Mouse (Mus musculus): ENCODE results near the gene Sim2. TPM values are rescaled to one million over a fixed set of nuclear protein-coding genes. Genes with fewer than 3 reads are reported as not detected.

Sim2 gene
- not detected in 2 replicates for polyA plus RNA-seq (2015; fragmentation: Nextera tagmentation; extraction: Ambion mirVana)

DNA sequence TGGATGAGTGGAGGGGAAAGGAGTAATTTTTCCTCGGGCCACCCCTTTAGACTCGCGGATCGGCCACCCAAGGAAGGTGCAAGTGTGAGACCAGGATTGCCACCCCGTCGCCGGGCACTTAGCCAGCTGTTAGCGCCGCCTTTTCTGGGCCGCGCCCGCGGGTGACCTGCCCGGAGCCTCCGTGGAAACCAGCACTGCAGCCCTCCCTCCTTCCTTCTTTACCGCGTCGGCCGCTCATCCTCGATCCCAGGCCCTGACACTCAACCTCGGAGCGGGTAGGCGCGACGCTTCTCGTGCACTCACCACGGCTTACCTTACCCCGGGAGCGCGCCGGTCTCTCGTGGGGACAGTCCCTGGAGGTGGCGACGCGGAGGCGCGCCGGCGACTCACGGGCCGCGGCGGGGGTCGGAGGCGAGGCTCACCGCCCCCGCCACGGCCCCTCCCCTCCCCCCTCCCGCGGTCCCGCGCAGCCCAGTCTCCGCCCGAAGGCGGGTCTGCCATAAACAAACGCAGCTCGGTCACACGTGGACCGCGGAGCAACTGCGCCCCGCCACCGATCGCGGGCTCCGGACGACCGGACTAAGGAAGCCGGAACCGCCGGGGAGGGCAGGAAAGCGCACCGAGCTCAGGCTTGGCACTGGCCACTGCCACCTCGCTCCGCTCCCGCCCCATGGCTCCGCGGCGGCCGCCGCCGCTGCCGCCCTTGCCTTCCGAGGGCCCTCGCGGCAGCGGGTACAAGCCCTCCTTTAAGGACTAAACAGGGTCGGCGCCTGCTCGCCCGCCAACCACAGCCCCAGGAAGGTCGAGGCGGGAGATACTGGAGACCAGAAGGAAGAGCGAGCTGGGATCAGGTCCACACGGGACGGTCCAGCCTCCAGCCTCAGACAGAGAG, at the start of gene Sim2:
Gene Sim2, plus strand, starts transcription at position 221 of the 892 bp plus-strand sequence.
- H3K27me3 ChIP-seq (ENCODE audit: control insufficient read depth, insufficient read depth, low read depth, low read length) = peaks cover 97% of the 10 kb centered on the region
- peak within 1 kb of the TSS; percentile 29 for H3K4me2 ChIP-seq (ENCODE audit: low read depth, low read length)
- peaks cover 2% of the 10 kb centered on the region for H3K4me1 ChIP-seq (ENCODE audit: control insufficient read depth, low read depth, low read length)
- no peak within 1 kb of the TSS for H3K9ac ChIP-seq (ENCODE audit: low read depth, low read length)
- no peaks in the 10 kb centered on the region for H3K36me3 ChIP-seq (ENCODE audit: control insufficient read depth, insufficient read depth)
- H3K9me3 ChIP-seq (replicated peaks; ENCODE audit: control insufficient read depth, low read length) = no peaks in the 10 kb centered on the region
- ATAC-seq (ENCODE audit: low read depth) = no peak
- H3K27ac ChIP-seq (ENCODE audit: low read length) = no peak within 1 kb of the TSS
- H3K4me3 ChIP-seq (ENCODE audit: low read depth, low read length) = peak within 1 kb of the TSS; percentile 26
- under 1% methylated on average over 92 of the region's 96 CpGs for WGBS (ENCODE audit: insufficient replicate concordance)

GRCm38 (mm10) chr16:94037280-94037679, 47.5 kb upstream of the Sim2 start:
- Histone ChIP-seq H3K4me2 (ENCODE audit: low read depth, low read length) (no peak overlapping the region), H3K27ac (ENCODE audit: low read length) (no peak overlapping the region), H3K27me3 (ENCODE audit: control insufficient read depth, insufficient read depth, low read depth, low read length) (peaks cover 16% of the 10 kb centered on the region), H3K36me3 (ENCODE audit: control insufficient read depth, insufficient read depth) (no peaks in the 10 kb centered on the region), H3K4me1 (ENCODE audit: control insufficient read depth, low read depth, low read length) (no peaks in the 10 kb centered on the region), H3K9me3 (replicated peaks; ENCODE audit: control insufficient read depth, low read length) (no peaks in the 10 kb centered on the region), H3K9ac (ENCODE audit: low read depth, low read length) (no peak overlapping the region), H3K4me3 (ENCODE audit: low read depth, low read length) (no peak overlapping the region)
- 61% methylated on average over 7 of the region's 7 CpGs for WGBS (ENCODE audit: insufficient replicate concordance)
- no peak for ATAC-seq (ENCODE audit: low read depth)

DNA sequence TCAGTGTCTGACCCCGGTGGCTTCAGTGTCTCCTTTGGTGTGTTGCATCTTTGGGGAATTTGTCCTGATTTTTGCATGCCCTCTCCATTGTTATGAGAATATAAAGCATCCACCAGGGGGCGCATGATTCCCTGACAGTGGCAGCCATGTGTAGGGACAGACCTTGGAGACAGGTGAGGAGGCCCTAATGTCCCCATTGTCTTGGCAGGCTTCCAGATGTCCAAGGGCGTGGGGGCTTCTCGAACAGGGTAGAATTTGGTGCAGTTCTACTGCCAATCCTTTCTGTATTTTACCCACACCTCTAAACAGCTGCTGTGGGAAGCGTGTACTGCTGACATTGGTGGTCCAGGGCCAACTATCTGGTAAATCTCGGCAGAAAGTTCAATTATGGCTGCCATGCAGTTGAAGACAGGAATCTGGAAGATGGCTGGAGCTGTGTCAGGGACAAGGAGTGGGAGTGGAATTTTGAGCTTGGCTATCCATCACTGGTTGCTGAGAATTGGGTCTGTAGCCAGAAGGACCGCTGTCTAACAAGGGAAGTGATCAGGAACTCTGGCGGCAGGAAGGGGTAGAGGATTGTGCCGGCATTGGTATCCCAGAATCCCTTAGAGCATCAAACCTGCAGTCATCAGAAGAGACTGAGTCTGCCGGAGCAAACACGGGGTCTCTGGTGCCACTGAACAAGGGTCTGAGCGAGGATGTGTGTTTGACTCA, 46.3 kb upstream of the Sim2 start:
- H3K4me2 ChIP-seq (ENCODE audit: low read depth, low read length) = no peak overlapping the region
- H3K27me3 ChIP-seq (ENCODE audit: control insufficient read depth, insufficient read depth, low read depth, low read length) = peaks cover 16% of the 10 kb centered on the region
- no peak overlapping the region for H3K9ac ChIP-seq (ENCODE audit: low read depth, low read length)
- no peaks in the 10 kb centered on the region for H3K4me1 ChIP-seq (ENCODE audit: control insufficient read depth, low read depth, low read length)
- no peaks in the 10 kb centered on the region for H3K36me3 ChIP-seq (ENCODE audit: control insufficient read depth, insufficient read depth)
- H3K9me3 ChIP-seq (replicated peaks; ENCODE audit: control insufficient read depth, low read length) = no peaks in the 10 kb centered on the region
- WGBS (ENCODE audit: insufficient replicate concordance) = 54% methylated on average over 12 of the region's 12 CpGs
- no peak overlapping the region for H3K4me3 ChIP-seq (ENCODE audit: low read depth, low read length)
- H3K27ac ChIP-seq (ENCODE audit: low read length) = no peak overlapping the region
- no peak for ATAC-seq (ENCODE audit: low read depth)

DNA sequence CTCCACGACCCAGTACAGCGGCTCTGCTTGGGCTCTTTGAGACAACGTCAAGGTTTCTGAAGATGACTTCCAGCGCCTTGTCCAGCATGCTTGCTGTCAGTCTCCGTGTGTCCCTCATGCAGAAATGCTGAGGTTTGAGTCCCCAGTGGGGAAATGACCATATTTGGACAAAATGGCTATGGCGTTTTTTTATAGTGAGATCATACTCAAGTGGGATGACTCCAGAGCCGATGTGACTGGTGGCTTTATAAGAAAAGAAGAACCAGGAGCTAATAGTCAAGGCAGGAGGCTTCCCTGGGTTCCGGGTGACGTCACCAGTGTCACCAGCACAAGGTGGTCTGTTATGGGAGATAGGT, 45.8 kb upstream of the Sim2 start:
- Histone ChIP-seq H3K27me3 (ENCODE audit: control insufficient read depth, insufficient read depth, low read depth, low read length) (peaks cover 16% of the 10 kb centered on the region), H3K9ac (ENCODE audit: low read depth, low read length) (no peak overlapping the region), H3K27ac (ENCODE audit: low read length) (no peak overlapping the region), H3K4me3 (ENCODE audit: low read depth, low read length) (no peak overlapping the region), H3K36me3 (ENCODE audit: control insufficient read depth, insufficient read depth) (no peaks in the 10 kb centered on the region), H3K9me3 (replicated peaks; ENCODE audit: control insufficient read depth, low read length) (no peaks in the 10 kb centered on the region), H3K4me1 (ENCODE audit: control insufficient read depth, low read depth, low read length) (no peaks in the 10 kb centered on the region), H3K4me2 (ENCODE audit: low read depth, low read length) (no peak overlapping the region)
- ATAC-seq (ENCODE audit: low read depth) = no peak
- WGBS (ENCODE audit: insufficient replicate concordance) = 67% methylated on average over 9 of the region's 9 CpGs

DNA sequence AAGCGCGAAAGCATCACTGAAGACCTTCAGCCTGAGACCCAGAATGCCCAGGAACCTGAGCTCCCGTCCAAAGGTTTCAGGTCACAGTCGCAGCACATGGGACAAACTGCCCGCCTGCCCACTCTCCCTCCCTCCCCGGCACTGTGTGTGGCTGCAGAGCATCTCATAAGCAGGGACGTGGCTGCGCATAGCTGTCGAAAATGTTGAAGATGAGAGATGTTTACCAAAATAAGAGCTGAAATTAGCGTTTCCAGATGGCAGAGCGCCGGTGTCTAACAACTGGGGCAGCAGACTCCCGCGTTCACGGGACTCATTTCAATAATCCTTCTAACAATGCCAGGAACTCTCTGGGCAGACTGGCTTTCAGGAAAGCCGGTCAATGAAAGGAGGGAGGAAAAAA, 44.2 kb upstream of the Sim2 start:
- H3K9me3 ChIP-seq (replicated peaks; ENCODE audit: control insufficient read depth, low read length) = no peaks in the 10 kb centered on the region
- no peak overlapping the region for H3K27ac ChIP-seq (ENCODE audit: low read length)
- no peak overlapping the region for H3K4me3 ChIP-seq (ENCODE audit: low read depth, low read length)
- H3K9ac ChIP-seq (ENCODE audit: low read depth, low read length) = no peak overlapping the region
- ATAC-seq (ENCODE audit: low read depth) = no peak
- WGBS (ENCODE audit: insufficient replicate concordance) = 26% methylated on average over 16 of the region's 16 CpGs
- H3K27me3 ChIP-seq (ENCODE audit: control insufficient read depth, insufficient read depth, low read depth, low read length) = peaks cover 16% of the 10 kb centered on the region
- H3K4me1 ChIP-seq (ENCODE audit: control insufficient read depth, low read depth, low read length) = no peaks in the 10 kb centered on the region
- H3K4me2 ChIP-seq (ENCODE audit: low read depth, low read length) = no peak overlapping the region
- H3K36me3 ChIP-seq (ENCODE audit: control insufficient read depth, insufficient read depth) = no peaks in the 10 kb centered on the region

DNA sequence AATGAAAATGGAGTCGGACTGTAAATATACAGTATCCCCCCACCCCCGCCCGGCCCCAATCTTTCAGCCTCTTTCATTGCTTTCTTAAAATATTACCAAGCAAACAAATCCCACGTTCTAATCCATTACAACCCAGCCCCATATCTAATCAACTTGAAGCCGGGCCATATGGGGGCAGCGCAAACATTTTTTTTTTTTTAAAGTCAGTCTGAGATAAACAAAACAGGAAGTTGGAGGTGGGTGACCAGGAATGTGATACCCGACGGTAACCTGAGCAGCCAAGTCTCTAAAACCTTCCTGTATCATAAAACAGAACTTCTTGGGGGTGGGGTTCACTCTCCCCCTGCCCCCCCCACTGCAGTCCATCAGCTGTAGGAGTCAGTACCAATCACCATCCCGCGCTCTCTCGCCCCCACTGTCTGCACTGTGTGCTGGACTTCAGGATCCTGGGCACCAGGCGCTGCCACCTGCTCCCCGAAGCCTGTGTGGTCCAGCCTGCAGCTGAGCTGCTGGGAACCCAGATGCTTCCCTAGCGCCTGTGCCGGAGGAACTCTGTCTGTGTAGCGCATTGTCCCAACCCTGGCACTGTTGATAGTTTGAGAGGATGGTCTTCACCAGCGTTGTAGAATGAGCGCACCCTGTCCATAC, 43.5 kb upstream of the Sim2 start:
- H3K27ac ChIP-seq (ENCODE audit: low read length) = no peak overlapping the region
- no peaks in the 10 kb centered on the region for H3K9me3 ChIP-seq (replicated peaks; ENCODE audit: control insufficient read depth, low read length)
- no peak overlapping the region for H3K9ac ChIP-seq (ENCODE audit: low read depth, low read length)
- no peak for ATAC-seq (ENCODE audit: low read depth)
- peaks cover 16% of the 10 kb centered on the region for H3K27me3 ChIP-seq (ENCODE audit: control insufficient read depth, insufficient read depth, low read depth, low read length)
- H3K4me2 ChIP-seq (ENCODE audit: low read depth, low read length) = no peak overlapping the region
- no peaks in the 10 kb centered on the region for H3K36me3 ChIP-seq (ENCODE audit: control insufficient read depth, insufficient read depth)
- WGBS (ENCODE audit: insufficient replicate concordance) = 43% methylated on average over 18 of the region's 18 CpGs
- no peak overlapping the region for H3K4me3 ChIP-seq (ENCODE audit: low read depth, low read length)
- H3K4me1 ChIP-seq (ENCODE audit: control insufficient read depth, low read depth, low read length) = no peaks in the 10 kb centered on the region

GRCm38 (mm10) chr16:94043797-94044196, 40.9 kb upstream of the Sim2 start:
- WGBS (ENCODE audit: insufficient replicate concordance) = 62% methylated on average over 1 of the region's 1 CpGs
- no peak overlapping the region for H3K4me3 ChIP-seq (ENCODE audit: low read depth, low read length)
- no peaks in the 10 kb centered on the region for H3K9me3 ChIP-seq (replicated peaks; ENCODE audit: control insufficient read depth, low read length)
- H3K4me2 ChIP-seq (ENCODE audit: low read depth, low read length) = no peak overlapping the region
- H3K4me1 ChIP-seq (ENCODE audit: control insufficient read depth, low read depth, low read length) = no peaks in the 10 kb centered on the region
- H3K27ac ChIP-seq (ENCODE audit: low read length) = no peak overlapping the region
- H3K36me3 ChIP-seq (ENCODE audit: control insufficient read depth, insufficient read depth) = no peaks in the 10 kb centered on the region
- no peak overlapping the region for H3K9ac ChIP-seq (ENCODE audit: low read depth, low read length)
- H3K27me3 ChIP-seq (ENCODE audit: control insufficient read depth, insufficient read depth, low read depth, low read length) = peaks cover 16% of the 10 kb centered on the region
- ATAC-seq (ENCODE audit: low read depth) = no peak

GRCm38 (mm10) chr16:94044996-94045395, 39.7 kb upstream of the Sim2 start:
- Histone ChIP-seq H3K36me3 (ENCODE audit: control insufficient read depth, insufficient read depth) (no peaks in the 10 kb centered on the region), H3K4me1 (ENCODE audit: control insufficient read depth, low read depth, low read length) (no peaks in the 10 kb centered on the region), H3K9ac (ENCODE audit: low read depth, low read length) (no peak overlapping the region), H3K4me3 (ENCODE audit: low read depth, low read length) (no peak overlapping the region), H3K27me3 (ENCODE audit: control insufficient read depth, insufficient read depth, low read depth, low read length) (peaks cover 10% of the 10 kb centered on the region), H3K27ac (ENCODE audit: low read length) (no peak overlapping the region), H3K9me3 (replicated peaks; ENCODE audit: control insufficient read depth, low read length) (no peaks in the 10 kb centered on the region), H3K4me2 (ENCODE audit: low read depth, low read length) (no peak overlapping the region)
- ATAC-seq (ENCODE audit: low read depth) = no peak
- WGBS (ENCODE audit: insufficient replicate concordance) = 25% methylated on average over 7 of the region's 7 CpGs

GRCm38 (mm10) chr16:94050368-94050767, 34.4 kb upstream of the Sim2 start:
- Histone ChIP-seq H3K27ac (ENCODE audit: low read length) (no peak overlapping the region), H3K4me1 (ENCODE audit: control insufficient read depth, low read depth, low read length) (no peaks in the 10 kb centered on the region), H3K4me3 (ENCODE audit: low read depth, low read length) (no peak overlapping the region), H3K27me3 (ENCODE audit: control insufficient read depth, insufficient read depth, low read depth, low read length) (no peaks in the 10 kb centered on the region), H3K9ac (ENCODE audit: low read depth, low read length) (no peak overlapping the region), H3K9me3 (replicated peaks; ENCODE audit: control insufficient read depth, low read length) (no peaks in the 10 kb centered on the region), H3K36me3 (ENCODE audit: control insufficient read depth, insufficient read depth) (no peaks in the 10 kb centered on the region), H3K4me2 (ENCODE audit: low read depth, low read length) (no peak overlapping the region)
- ATAC-seq (ENCODE audit: low read depth) = no peak
- 75% methylated on average over 3 of the region's 3 CpGs for WGBS (ENCODE audit: insufficient replicate concordance)

Data from liver, embryonic 16.5 days (tissue).